Mouse (Mus musculus): ENCODE measurements at regions not wholly inside any gene's neighbourhood (a gene's known extent, or its start where the extent isn't known, plus 50 kb on each side); places are given as distances from the start of the nearest gene placed in this dataset.

GRCm38 (mm10) chr10:11661660-11662250, 318.6 kb downstream of the Epm2a start:
- no peak for TF ChIP-seq CTCF (IDR thresholded peaks at IDR 0.05)
- no peak for TF ChIP-seq EP300 (IDR thresholded peaks at IDR 0.05)
